Mouse (Mus musculus) MEL (cell line): Measurements from ENCODE around the gene Ttc36.

Experiments used
- EP300 ChIP-seq, 2 experiments: IDR thresholded peaks; 2 replicates each; pipeline ENCODE4 v1.6.1; 2011; ENCODE audit warnings: improper control_type of control experiment in 2 of 2, low read length in 2 of 2, low read depth in 1 of 2, mild to moderate bottlenecking in 1 of 2
- ETS1 ChIP-seq: IDR thresholded peaks from 2 replicates; pipeline ENCODE4 v1.6.1; 2012; ENCODE audit warnings: low read depth, mild to moderate bottlenecking, inconsistent platforms, low read length, improper control_type of control experiment, moderate library complexity
- GATA1 ChIP-seq: IDR thresholded peaks from 2 replicates; pipeline ENCODE4 v1.6.1; 2011; ENCODE audit warnings: low read depth, low read length, improper control_type of control experiment
- NELFE ChIP-seq: IDR thresholded peaks from 2 replicates; pipeline ENCODE4 v1.6.1; 2011; ENCODE audit warnings: low read depth, low read length, improper control_type of control experiment
- POLR2A ChIP-seq, 2 experiments: IDR thresholded peaks; 2 replicates each; pipeline ENCODE4 v1.6.1; 2011 to 2012; ENCODE audit warnings: low read length in 2 of 2, mild to moderate bottlenecking in 2 of 2, control low read depth in 1 of 2, improper control_type of control experiment in 1 of 2, low read depth in 1 of 2, moderate library complexity in 1 of 2; ENCODE audit not compliant: control insufficient read depth in 1 of 2, insufficient read depth in 1 of 2, poor library complexity in 1 of 2
- RCOR1 ChIP-seq: IDR thresholded peaks from 2 replicates; pipeline ENCODE4 v1.6.1; 2012; ENCODE audit warnings: low read depth, mild to moderate bottlenecking, inconsistent platforms, low read length, improper control_type of control experiment
- TAL1 ChIP-seq: IDR thresholded peaks from 2 replicates; pipeline ENCODE4 v1.6.1; 2012; ENCODE audit warnings: mild to moderate bottlenecking, inconsistent platforms, low read length, moderate library complexity, mixed read lengths
- USF1 ChIP-seq: IDR thresholded peaks from 2 replicates; pipeline ENCODE4 v1.6.1; 2014; ENCODE audit warnings: low read depth, mild to moderate bottlenecking, inconsistent platforms, low read length, improper control_type of control experiment, moderate library complexity

DNA sequence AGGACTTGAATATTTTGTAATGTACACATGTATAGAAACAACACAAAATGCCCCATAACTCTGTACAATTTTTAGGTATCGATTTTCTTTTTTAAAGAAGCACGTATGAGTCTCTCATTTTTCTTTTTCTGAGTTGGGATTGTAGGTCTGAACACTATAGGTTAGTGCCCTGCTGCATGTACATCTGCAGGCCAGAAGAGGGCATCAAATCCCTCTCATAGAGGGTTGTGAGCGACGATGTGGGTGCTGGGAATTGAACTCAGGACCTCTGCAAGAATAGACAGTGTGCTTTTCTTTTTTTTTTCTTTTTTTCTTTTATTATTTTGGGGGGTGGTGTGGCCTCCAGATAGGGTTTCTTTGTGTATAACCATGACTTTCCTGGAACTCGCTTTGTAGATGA lies 31.5 kb downstream of the Ttc36 start:
- TF ChIP-seq GATA1 = no peak
- TF ChIP-seq POLR2A (IDR thresholded peaks at IDR 0.05; ENCODE audit: control insufficient read depth in 1 of 2, insufficient read depth in 1 of 2, low read depth in 1 of 2, low read length in 2 of 2, poor library complexity in 1 of 2) = no peak
- TF ChIP-seq USF1 = no peak
- no peak for TF ChIP-seq TAL1
- TF ChIP-seq ETS1 = no peak
- TF ChIP-seq RCOR1 = no peak
- TF ChIP-seq NELFE = no peak
- no peak for TF ChIP-seq EP300 (IDR thresholded peaks at IDR 0.05; ENCODE audit: low read depth in 1 of 2, low read length in 2 of 2)
